Mouse (Mus musculus) lung, postnatal 25 days (tissue): ENCODE data around the gene Lbr.
"Not testable (repeated sequence)": the region's sequence is repeated elsewhere in the genome, so short reads cannot be mapped to it uniquely, and the experiment has no call there.

ENCODE experiments used
- DNase-seq: peaks from one replicate; pipeline ENCODE4 v3.0.0; 2022; ENCODE audit warnings: low spot score

Lbr gene

DNA sequence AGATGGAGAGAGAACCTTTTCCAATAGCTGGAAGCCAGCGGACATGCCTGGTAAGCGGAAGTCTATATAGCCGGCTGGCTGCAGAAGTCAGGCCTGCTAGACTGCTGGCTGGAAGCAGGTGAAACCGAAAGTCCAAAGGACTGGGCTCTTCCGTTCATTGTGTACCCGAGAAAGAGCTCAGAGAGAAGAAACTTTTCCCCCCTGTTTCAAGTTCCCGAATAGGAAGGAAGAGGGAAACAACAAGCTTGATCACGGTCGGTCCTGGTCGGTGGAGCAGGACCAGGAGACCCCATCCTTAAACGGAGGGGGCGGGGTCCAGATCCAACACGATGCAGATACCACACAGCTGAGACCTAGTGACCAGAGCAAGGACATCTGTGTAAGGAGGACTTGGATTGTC is 9.6 kb upstream of the Lbr start:
- DNase-seq, result peak; percentile 54

- DNase-seq, result no peak
Observed at GRCm38 (mm10) chr1:181851521-181852310, 8.9 kb upstream of the Lbr start.

DNA sequence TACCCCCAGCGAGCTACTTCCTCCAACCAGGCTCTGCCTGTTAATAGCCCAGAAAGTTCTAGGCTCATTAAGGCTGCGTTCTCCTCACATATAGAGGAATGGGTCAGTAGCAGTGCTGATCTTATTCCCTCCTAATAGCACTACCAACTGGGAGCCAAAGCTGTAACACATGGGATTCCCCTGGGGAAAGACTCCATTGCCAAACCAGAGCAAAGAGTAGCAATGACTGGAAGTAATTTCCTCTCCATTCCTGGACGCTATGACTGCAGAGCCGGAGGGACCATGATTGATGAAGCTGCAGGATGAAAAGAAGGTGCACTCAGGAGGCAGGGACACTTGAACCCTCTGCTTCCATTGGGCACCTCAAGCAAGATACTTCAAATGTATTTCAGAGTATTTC is 7.6 kb upstream of the Lbr start:
- DNase-seq, result no peak

DNA sequence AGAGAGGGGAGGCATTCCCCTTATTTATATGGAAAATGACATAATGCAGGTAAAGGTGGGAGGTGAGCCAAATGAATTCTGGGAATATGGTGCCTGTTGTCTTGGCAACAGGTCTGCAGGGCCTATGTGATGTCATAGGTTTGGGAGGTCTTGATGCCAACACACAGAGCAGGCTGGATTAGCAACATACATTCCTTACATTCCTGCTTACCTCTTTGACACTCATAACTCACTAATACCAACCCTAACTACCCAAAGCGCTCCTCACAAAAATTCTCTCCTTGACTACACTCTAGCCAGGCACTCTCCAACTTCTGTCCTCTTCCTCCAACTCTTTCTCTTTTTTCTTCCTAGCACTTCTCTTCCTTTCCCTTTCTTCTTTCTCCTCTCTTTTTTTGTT is 5.4 kb upstream of the Lbr start:
- no peak for DNase-seq

DNA sequence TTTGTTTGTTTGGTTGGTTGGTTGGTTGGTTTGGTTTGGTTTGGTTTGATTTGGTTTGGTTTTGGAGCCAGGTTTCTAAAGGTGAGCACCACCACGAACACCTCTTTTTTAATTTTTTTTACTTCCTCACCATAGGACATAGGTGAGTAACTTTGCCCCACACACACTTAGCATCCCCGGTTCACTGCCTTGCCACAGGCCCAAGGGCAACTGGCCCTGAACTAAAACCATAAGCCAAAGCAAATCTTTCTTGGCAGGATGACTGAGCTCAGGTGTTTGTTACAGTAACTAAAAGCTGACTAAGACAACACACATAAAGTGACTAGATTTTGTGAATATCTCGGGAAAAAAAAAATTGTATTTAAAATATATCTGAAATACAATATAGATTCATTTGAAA is 4.5 kb upstream of the Lbr start:
- DNase-seq, result no peak

GRCm38 (mm10) chr1:181845767-181846166 is 2.9 kb upstream of the Lbr start:
- DNase-seq, result no peak

GRCm38 (mm10) chr1:181844874-181845547 is 2.2 kb upstream of the Lbr start:
- DNase-seq, result no peak

GRCm38 (mm10) chr1:181841864-181842672 is 778 bp downstream of the Lbr start:
- DNase-seq, result peak; percentile 97

- no peak for DNase-seq
Observed at GRCm38 (mm10) chr1:181841396-181841795, 1.4 kb downstream of the Lbr start.

DNA sequence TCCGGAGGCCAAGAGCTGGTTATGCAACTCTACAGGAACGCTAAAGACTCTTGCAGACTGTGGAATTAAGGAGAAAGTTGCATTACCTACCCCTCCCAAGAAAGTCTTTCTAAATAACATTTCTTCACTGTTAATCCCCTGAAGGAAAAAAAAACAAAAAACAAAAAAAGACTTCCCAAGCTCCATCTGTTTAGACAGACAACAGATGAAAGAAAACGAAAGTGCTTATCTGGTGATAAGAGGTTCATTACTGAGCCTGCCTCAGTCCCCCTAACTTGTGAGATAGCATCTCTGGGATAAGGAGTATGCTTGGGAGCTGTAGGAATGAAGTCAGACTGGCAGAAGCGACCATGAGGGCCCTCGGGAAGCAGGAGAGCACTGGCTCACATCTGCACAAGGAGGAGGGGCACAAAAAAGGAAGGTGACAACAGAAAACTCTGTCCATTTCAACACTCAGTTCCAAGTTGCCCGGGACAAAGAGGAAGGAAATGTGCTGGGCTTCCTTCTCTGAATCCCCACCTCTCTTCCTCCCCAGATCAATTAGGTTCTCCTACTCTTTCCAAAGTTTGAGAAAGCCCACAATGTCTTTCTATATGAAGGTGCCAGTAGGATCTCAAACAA is 3.0 kb downstream of the Lbr start:
- DNase-seq, result peak; percentile 25

DNA sequence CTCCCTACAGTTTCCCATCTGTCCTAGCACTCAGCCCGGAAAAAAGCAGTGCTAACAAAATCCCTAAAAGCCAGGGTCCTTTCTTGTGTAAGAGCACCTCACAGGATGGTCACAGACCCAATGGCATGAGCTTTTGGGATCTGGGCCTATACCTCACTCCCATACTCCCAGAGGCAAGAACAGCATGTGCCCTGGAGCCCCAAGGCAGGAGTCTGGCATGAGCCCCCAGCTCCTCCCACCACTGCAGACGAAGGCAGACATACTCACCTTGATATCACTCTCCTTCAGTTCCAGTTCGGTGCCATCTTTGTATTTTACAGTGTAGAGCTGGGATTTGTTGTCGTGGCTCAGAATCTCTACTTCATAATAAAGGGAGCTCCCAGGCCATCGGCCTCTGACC is 4.7 kb downstream of the Lbr start:
- DNase-seq, result no peak

- no peak for DNase-seq
Observed at GRCm38 (mm10) chr1:181833143-181833542, 9.7 kb downstream of the Lbr start.

- DNase-seq, result no peak
Observed at GRCm38 (mm10) chr1:181832720-181833119, 10.1 kb downstream of the Lbr start.

GRCm38 (mm10) chr1:181828365-181828764 is 14.5 kb downstream of the Lbr start:
- DNase-seq, result peak; percentile 43

- no peak for DNase-seq
Observed at GRCm38 (mm10) chr1:181826716-181827115, 16.1 kb downstream of the Lbr start.

DNA sequence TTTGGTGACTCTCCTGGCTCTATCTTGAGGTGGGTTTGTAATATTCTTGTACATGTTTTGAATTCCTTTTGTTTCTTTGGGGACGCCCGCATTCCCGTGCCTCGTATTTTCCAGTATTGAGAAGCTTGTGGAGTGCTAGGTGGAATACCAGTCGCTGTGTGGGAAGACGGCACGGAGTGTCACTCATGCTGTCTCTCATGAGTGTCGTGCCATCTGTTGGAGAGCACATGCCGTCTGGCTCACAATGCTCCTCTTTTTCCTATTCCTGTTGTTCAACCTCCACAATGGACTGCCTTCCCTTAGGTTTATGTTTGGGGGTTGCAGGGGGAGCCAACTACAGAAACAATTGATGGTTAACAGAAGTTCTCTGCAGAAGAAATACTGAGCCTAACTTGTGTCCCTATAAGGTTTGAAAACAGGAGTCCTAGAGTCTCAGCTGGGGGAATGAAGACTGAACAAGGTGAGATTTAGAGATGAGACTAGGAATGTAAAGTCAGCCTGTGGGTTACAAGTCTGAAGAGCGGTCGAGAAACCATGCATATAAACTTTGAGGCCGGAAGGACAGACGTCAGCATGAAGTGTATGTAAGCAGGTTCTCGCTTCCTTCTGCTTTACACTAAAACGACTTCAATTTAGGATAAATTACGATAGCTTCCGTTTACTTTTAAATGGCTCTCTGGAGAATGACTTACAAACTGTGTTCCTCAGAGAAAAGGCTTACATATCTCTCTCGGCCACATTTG is 31.2 kb downstream of the Lbr start:
- no peak for DNase-seq

DNA sequence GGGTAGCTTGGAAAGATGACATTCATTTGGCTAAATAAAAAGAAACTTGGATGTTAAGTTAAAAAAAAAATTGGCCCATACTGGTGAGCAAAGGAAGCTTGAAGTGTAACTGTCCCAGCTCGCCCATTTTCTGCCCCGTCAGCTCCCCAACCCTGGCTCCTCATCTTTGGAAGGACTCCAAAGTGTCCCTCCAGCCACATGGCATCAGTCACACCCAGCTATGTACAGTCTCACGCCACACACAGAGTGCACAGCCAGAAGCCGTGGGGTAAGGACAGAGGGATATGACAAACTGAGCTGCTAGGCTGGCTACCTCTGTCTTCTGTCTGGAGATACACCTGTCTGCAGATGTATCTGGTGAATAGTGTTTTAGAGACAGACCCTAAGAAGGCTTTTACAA is 42.2 kb downstream of the Lbr start:
- DNase-seq, result no peak

- DNase-seq, result no peak
Observed at GRCm38 (mm10) chr1:181799911-181800310, 42.9 kb downstream of the Lbr start.

DNA sequence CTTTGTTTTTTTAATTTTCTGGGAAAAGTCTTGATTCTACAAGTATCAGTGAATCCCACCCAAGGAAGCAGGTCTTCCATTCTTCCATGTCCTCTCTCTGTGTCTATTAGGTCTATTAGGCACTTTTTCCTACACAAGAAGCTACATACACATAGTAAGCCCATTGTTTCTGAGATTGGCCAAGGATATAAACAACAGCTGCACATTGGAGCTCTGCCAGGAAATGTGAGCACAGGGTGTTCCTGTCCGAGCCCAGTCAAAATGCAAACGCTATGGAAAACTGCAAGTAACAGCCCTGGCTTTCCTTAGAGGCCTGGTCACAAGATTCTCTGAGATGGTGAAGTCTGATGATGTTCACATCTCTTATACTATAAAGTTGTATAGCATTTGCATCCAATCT is 49.3 kb downstream of the Lbr start:
- peak; percentile 85 for DNase-seq

GRCm38 (mm10) chr1:181789952-181790351 is 52.9 kb downstream of the Lbr start:
- DNase-seq, result no peak

- not testable (repeated sequence) for DNase-seq
Observed at GRCm38 (mm10) chr1:181782600-181782999, 60.2 kb downstream of the Lbr start.

GRCm38 (mm10) chr1:181776541-181776940 is 66.3 kb downstream of the Lbr start:
- no peak for DNase-seq
